Mouse (Mus musculus): ENCODE results near the gene Cenph. TPM values are rescaled to one million over a fixed set of nuclear protein-coding genes. Genes with fewer than 3 reads are reported as not detected.

Gene Cenph
- polyA plus RNA-seq, 1 experiment from 2014 or later: 6.5 TPM

DNA sequence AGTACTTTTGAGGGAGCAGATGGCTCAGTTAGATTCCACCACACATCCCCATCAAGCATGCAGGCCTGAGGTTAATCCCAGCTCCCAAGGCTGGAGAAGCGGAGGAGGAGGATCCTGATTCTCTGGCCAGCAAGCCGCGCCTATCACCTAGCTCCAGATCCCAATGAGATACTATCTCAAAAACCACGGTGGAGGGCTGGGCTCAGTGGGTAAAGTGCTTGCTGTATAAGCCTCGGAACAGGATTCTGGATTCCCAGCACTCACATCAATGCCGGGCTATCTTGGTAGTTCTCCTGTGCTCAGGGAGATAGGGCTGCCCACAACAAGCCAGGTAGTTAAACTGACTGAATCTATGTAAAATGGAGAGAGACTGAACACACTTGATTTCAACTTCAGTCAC is 60.2 kb downstream of the Cenph start:
- H3K9me3 ChIP-seq (ENCODE audit: control insufficient read depth, low read length): no peaks in the 10 kb centered on the region
- H3K27ac ChIP-seq (ENCODE audit: low read depth, low read length): no peak overlapping the region
- ATAC-seq: no peak
- no peak overlapping the region for H3K9ac ChIP-seq (ENCODE audit: low read depth, low read length)
- no peak overlapping the region for H3K4me2 ChIP-seq (ENCODE audit: low read length)
- no peaks in the 10 kb centered on the region for H3K27me3 ChIP-seq (replicated peaks; ENCODE audit: control insufficient read depth, insufficient read depth, low read length)
- 93% methylated on average over 6 of the region's 6 CpGs for WGBS
- peaks cover 46% of the 10 kb centered on the region for H3K36me3 ChIP-seq (ENCODE audit: control insufficient read depth, insufficient read depth, low read length)
- H3K4me3 ChIP-seq (ENCODE audit: low read length): no peak overlapping the region
- H3K4me1 ChIP-seq (ENCODE audit: control insufficient read depth, insufficient read depth, low read depth, low read length): no peaks in the 10 kb centered on the region

Other genes starting within 250 kb of the Cenph start
- gene Ocln, start 223.2 kb downstream of the Cenph start, polyA plus RNA-seq (2015; fragmentation: Nextera tagmentation; extraction: Ambion mirVana): 13.8 and 15.1 TPM in 2 replicates
- 3.2 TPM in 2 replicates for gene Marveld2, start 158.9 kb downstream of the Cenph start, polyA plus RNA-seq (2015; fragmentation: Nextera tagmentation; extraction: Ambion mirVana)
- 292 and 316 TPM in 2 replicates for gene Ak6, start 124.9 kb downstream of the Cenph start, polyA plus RNA-seq (2015; fragmentation: Nextera tagmentation; extraction: Ambion mirVana)
- gene Rad17, start 124.8 kb downstream of the Cenph start, polyA plus RNA-seq (2015; fragmentation: Nextera tagmentation; extraction: Ambion mirVana): 15.3 and 16.6 TPM in 2 replicates
- gene Taf9, start 124.3 kb downstream of the Cenph start, polyA plus RNA-seq (2015; fragmentation: Nextera tagmentation; extraction: Ambion mirVana): 24.9 and 27.8 TPM in 2 replicates
- 1.2 and 1.4 TPM in 2 replicates for gene Ccdc125, start 106.2 kb downstream of the Cenph start, polyA plus RNA-seq (2015; fragmentation: Nextera tagmentation; extraction: Ambion mirVana)
- 35.8 and 40.0 TPM in 2 replicates for gene Cdk7, start 45.0 kb downstream of the Cenph start, polyA plus RNA-seq (2015; fragmentation: Nextera tagmentation; extraction: Ambion mirVana)
- 143 and 161 TPM in 2 replicates for gene Mrps36, start 31.2 kb downstream of the Cenph start, polyA plus RNA-seq (2015; fragmentation: Nextera tagmentation; extraction: Ambion mirVana)
- 42.4 and 52.9 TPM in 2 replicates for gene Ccnb1, start 10.7 kb upstream of the Cenph start, polyA plus RNA-seq (2015; fragmentation: Nextera tagmentation; extraction: Ambion mirVana)
- 30.8 and 31.4 TPM in 2 replicates for gene Slc30a5, start 57.5 kb upstream of the Cenph start, polyA plus RNA-seq (2015; fragmentation: Nextera tagmentation; extraction: Ambion mirVana)

Data from hindbrain, embryonic 16.5 days (tissue).